Comparison of ENCODE assay signal across 9 mouse cellular contexts in the genomic region with DNA sequence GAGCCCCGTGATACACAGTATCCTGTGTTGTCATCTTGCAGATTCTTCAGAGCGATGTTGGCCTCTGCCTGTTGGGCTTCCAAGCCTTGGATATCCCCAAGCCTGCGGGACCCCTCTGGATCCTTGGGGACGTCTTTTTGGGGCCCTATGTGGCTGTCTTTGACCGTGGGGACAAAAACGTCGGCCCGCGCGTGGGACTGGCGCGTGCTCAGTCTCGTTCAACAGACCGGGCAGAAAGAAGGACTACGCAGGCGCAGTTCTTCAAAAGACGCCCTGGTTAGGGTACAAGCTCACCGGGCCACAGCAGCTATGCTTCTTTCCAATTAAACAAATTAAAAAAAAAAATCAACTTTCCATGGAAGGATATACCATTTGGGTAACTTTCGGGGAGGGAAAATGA. TPM values are rescaled to one million over a fixed set of nuclear protein-coding genes. Genes with fewer than 3 reads are reported as not detected.
DNase-seq lines count a peak whose midpoint lies in the region; ATAC-seq and TF ChIP-seq lines count a peak whose summit lies in the region.
"Had no signal": no experiment of that assay in that cellular context is flagged by ENCODE, and none has a peak within 500 bp of the region (broad histone marks: within the 10 kb centered on the region; RNA-seq: fewer than 3 reads in every experiment).

No protein-coding gene starts in this region.

- no peaks in the 10 kb centered on the region for H3K36me3 ChIP-seq in lung, embryonic 14.5 days (ENCODE audit: insufficient read depth)
- H3K36me3 ChIP-seq in embryonic facial prominence, embryonic 12.5 days, result no peaks in the 10 kb centered on the region
- no peaks in the 10 kb centered on the region for H3K36me3 ChIP-seq in midbrain, embryonic 14.5 days (ENCODE audit: control insufficient read depth, insufficient read depth, low read length)

- TF ChIP-seq CTCF in lung, embryonic 14.5 days (IDR thresholded peaks at IDR 0.05; ENCODE audit: low read depth), result no peak

- 18% methylated on average over 19 of the region's 19 CpGs for WGBS in lung, embryonic 14.5 days
- WGBS in embryonic facial prominence, embryonic 12.5 days, result 12% methylated on average over 19 of the region's 19 CpGs
- 6% methylated on average over 19 of the region's 19 CpGs for WGBS in midbrain, embryonic 14.5 days

- H3K4me1 ChIP-seq in lung, embryonic 14.5 days (ENCODE audit: insufficient read depth), result 0 out of 2 replicates have a peak, but pooled peaks cover 2% of the 10 kb centered on the region
- H3K4me1 ChIP-seq in embryonic facial prominence, embryonic 12.5 days, result peaks cover 14% of the 10 kb centered on the region
- peaks cover 28% of the 10 kb centered on the region for H3K4me1 ChIP-seq in midbrain, embryonic 14.5 days (ENCODE audit: control insufficient read depth, insufficient read depth, low read length)

- no peak overlapping the region for H3K9ac ChIP-seq in lung, embryonic 14.5 days
- H3K9ac ChIP-seq in embryonic facial prominence, embryonic 12.5 days, result no peak overlapping the region
- H3K9ac ChIP-seq in midbrain, embryonic 14.5 days (replicated peaks; ENCODE audit: low read length), result peak overlapping the region; percentile 57

- peak overlapping the region; percentile 22 for H3K4me3 ChIP-seq in lung, embryonic 14.5 days (ENCODE audit: low read depth, low read length)
- H3K4me3 ChIP-seq in embryonic facial prominence, embryonic 12.5 days, result peak overlapping the region; percentile 32
- peak overlapping the region; percentile 42 for H3K4me3 ChIP-seq in midbrain, embryonic 14.5 days (replicated peaks; ENCODE audit: low read depth, low read length)

- no peak overlapping the region for H3K27ac ChIP-seq in lung, embryonic 14.5 days (ENCODE audit: low read depth)
- H3K27ac ChIP-seq in embryonic facial prominence, embryonic 12.5 days, result no peak overlapping the region
- peak overlapping the region; percentile 65 for H3K27ac ChIP-seq in midbrain, embryonic 14.5 days (replicated peaks; ENCODE audit: low read depth, low read length)

- no peak for ATAC-seq in lung, embryonic 14.5 days (ENCODE audit: insufficient read depth)
- no peak for ATAC-seq in embryonic facial prominence, embryonic 12.5 days (ENCODE audit: insufficient number of reproducible peaks, insufficient read depth, low FRiP score, low TSS enrichment)
- ATAC-seq in midbrain, embryonic 14.5 days (ENCODE audit: low FRiP score, low TSS enrichment), result no peak
- no peak for ATAC-seq in monocyte, adult 5-6 weeks (replicated peaks; ENCODE audit: insufficient number of reproducible peaks, low FRiP score, low TSS enrichment, poor library complexity, severe bottlenecking)

- no peaks in the 10 kb centered on the region for H3K9me3 ChIP-seq in lung, embryonic 14.5 days (ENCODE audit: low read depth, low read length)
- H3K9me3 ChIP-seq in embryonic facial prominence, embryonic 12.5 days, result no peaks in the 10 kb centered on the region
- H3K9me3 ChIP-seq in midbrain, embryonic 14.5 days (ENCODE audit: control insufficient read depth, low read length), result no peaks in the 10 kb centered on the region

- H3K27me3 ChIP-seq in lung, embryonic 14.5 days (ENCODE audit: insufficient read depth, low read length), result peaks cover 61% of the 10 kb centered on the region
- H3K27me3 ChIP-seq in embryonic facial prominence, embryonic 12.5 days, result peaks cover 63% of the 10 kb centered on the region
- peaks cover 3% of the 10 kb centered on the region; the same call in 1 of the 2 replicates for H3K27me3 ChIP-seq in midbrain, embryonic 14.5 days (ENCODE audit: control insufficient read depth, insufficient read depth, low read length)

- DNase-seq in lung, embryonic 14.5 days, result peak; percentile 16
- no peak for DNase-seq in lung, postnatal 36 days
- DNase-seq in layer of hippocampus, adult 18-20 months (ENCODE audit: low spot score in 2 of 2), result peak; percentile 74 to 88
- DNase-seq in midbrain, embryonic 14.5 days, result peak; percentile 88
- no peak for DNase-seq in urinary bladder, postnatal 10 days (ENCODE audit: low spot score)
- DNase-seq in B cell, adult 2 months, result no peak

- peak overlapping the region; percentile 53 for H3K4me2 ChIP-seq in lung, embryonic 14.5 days
- H3K4me2 ChIP-seq in embryonic facial prominence, embryonic 12.5 days (replicated peaks), result peak overlapping the region; percentile 100
- peak overlapping the region; percentile 96 for H3K4me2 ChIP-seq in midbrain, embryonic 14.5 days (ENCODE audit: low read length)

RNA-seq across cellular contexts. Expression of gene Kcnc3, which starts 3.9 kb away (rescaled TPM):
- 0.70 and 0.97 TPM in 2 replicates for polyA plus RNA-seq in lung, embryonic 14.5 days (2014; fragmentation: Nextera tagmentation; extraction: Ambion mirVana)
- 0.70 and 0.79 TPM in 2 replicates for polyA plus RNA-seq in embryonic facial prominence, embryonic 12.5 days (2016; fragmentation: Nextera tagmentation; extraction: Ambion mirVana)
- total RNA-seq in layer of hippocampus, adult 18-20 months (2021), result 100 to 1,000 TPM; 164 to 170 TPM
- polyA plus RNA-seq in midbrain, embryonic 14.5 days (2014; fragmentation: Nextera tagmentation; extraction: Ambion mirVana), result 5.2 and 7.5 TPM in 2 replicates
- 0.19 to 0.43 TPM (median 0.38 TPM) in 3 replicates for total RNA-seq in monocyte, adult 5-6 weeks (2017)

RNA-seq across cellular contexts. Expression of gene Napsa, which starts 14.3 kb away (rescaled TPM):
- polyA plus RNA-seq in lung, embryonic 14.5 days (2014; fragmentation: Nextera tagmentation; extraction: Ambion mirVana), result 4.7 and 6.8 TPM in 2 replicates
- polyA plus RNA-seq in embryonic facial prominence, embryonic 12.5 days (2016; fragmentation: Nextera tagmentation; extraction: Ambion mirVana), result 1.1 and 1.3 TPM in 2 replicates
- not detected for total RNA-seq in layer of hippocampus, adult 18-20 months (2021)
- polyA plus RNA-seq in midbrain, embryonic 14.5 days (2014; fragmentation: Nextera tagmentation; extraction: Ambion mirVana), result 1.1 TPM in 1 of 2 replicates, not detected in the other
- 162 to 248 TPM (median 207 TPM) in 3 replicates for total RNA-seq in monocyte, adult 5-6 weeks (2017)
- total RNA-seq: left cerebral cortex, adult 8-10 months had no signal

RNA-seq across cellular contexts. Expression of gene Nr1h2, which starts 32.8 kb away (rescaled TPM):
- polyA plus RNA-seq in lung, embryonic 14.5 days (2014; fragmentation: Nextera tagmentation; extraction: Ambion mirVana), result 61.1 and 66.0 TPM in 2 replicates
- 68.1 and 68.6 TPM in 2 replicates for polyA plus RNA-seq in embryonic facial prominence, embryonic 12.5 days (2016; fragmentation: Nextera tagmentation; extraction: Ambion mirVana)
- total RNA-seq in layer of hippocampus, adult 18-20 months (2021), result 10 to 100 TPM; 64.9 to 68.5 TPM
- 57.1 and 62.0 TPM in 2 replicates for polyA plus RNA-seq in midbrain, embryonic 14.5 days (2014; fragmentation: Nextera tagmentation; extraction: Ambion mirVana)
- 140 to 243 TPM (median 153 TPM) in 3 replicates for total RNA-seq in monocyte, adult 5-6 weeks (2017)

RNA-seq across cellular contexts. Expression of gene Pold1, which starts 37.9 kb away (rescaled TPM):
- 91.6 and 105 TPM in 2 replicates for polyA plus RNA-seq in lung, embryonic 14.5 days (2014; fragmentation: Nextera tagmentation; extraction: Ambion mirVana)
- polyA plus RNA-seq in embryonic facial prominence, embryonic 12.5 days (2016; fragmentation: Nextera tagmentation; extraction: Ambion mirVana), result 125 and 130 TPM in 2 replicates
- 10 to 100 TPM in 1 of 2 experiments, 1 to 10 TPM in 1; 9.4 to 13.2 TPM for total RNA-seq in layer of hippocampus, adult 18-20 months (2021)
- polyA plus RNA-seq in midbrain, embryonic 14.5 days (2014; fragmentation: Nextera tagmentation; extraction: Ambion mirVana), result 17.8 and 19.5 TPM in 2 replicates
- 16.1 to 42.8 TPM (median 23.8 TPM) in 3 replicates for total RNA-seq in monocyte, adult 5-6 weeks (2017)

RNA-seq across cellular contexts. Expression of gene Spib, which starts 54.6 kb away (rescaled TPM):
- polyA plus RNA-seq in lung, embryonic 14.5 days (2014; fragmentation: Nextera tagmentation; extraction: Ambion mirVana), result 0.07 and 0.18 TPM in 2 replicates
- 0.10 TPM in 1 of 2 replicates, not detected in the other for polyA plus RNA-seq in embryonic facial prominence, embryonic 12.5 days (2016; fragmentation: Nextera tagmentation; extraction: Ambion mirVana)
- total RNA-seq in layer of hippocampus, adult 18-20 months (2021), result not detected
- not detected in 2 replicates for polyA plus RNA-seq in midbrain, embryonic 14.5 days (2014; fragmentation: Nextera tagmentation; extraction: Ambion mirVana)
- 11.0 to 17.1 TPM (median 14.5 TPM) in 3 replicates for total RNA-seq in monocyte, adult 5-6 weeks (2017)

Comparison
In these comparisons a context has a peak if more than half of its experiments do, and no peak if none do; other contexts are left out.
1. DNase-seq: peak in lung, embryonic 14.5 days (single experiment), layer of hippocampus, adult 18-20 months (2 of 2) and midbrain, embryonic 14.5 days (single experiment); none in lung, postnatal 36 days (single experiment), urinary bladder, postnatal 10 days (single experiment) and B cell, adult 2 months (0 of 2).
2. Peak in every context shown above with its lines, with median percentiles within 50 percentile points of each other: H3K4me2 ChIP-seq and H3K4me3 ChIP-seq.